Mouse (Mus musculus): ENCODE measurements at regions not wholly inside any gene's neighbourhood (a gene's known extent, or its start where the extent isn't known, plus 50 kb on each side); places are given as distances from the start of the nearest gene placed in this dataset.

GRCm38 (mm10) chr11:112885336-112885940, 103.4 kb downstream of the Sox9 start:
- ATAC-seq (ENCODE audit: insufficient number of reproducible peaks, low FRiP score, low TSS enrichment): no peak

- ATAC-seq (ENCODE audit: insufficient number of reproducible peaks, low FRiP score, low TSS enrichment): no peak
Observed at GRCm38 (mm10) chr11:112886139-112886538, 104.1 kb downstream of the Sox9 start.

GRCm38 (mm10) chr11:112889760-112890159, 107.7 kb downstream of the Sox9 start:
- no peak for ATAC-seq (ENCODE audit: insufficient number of reproducible peaks, low FRiP score, low TSS enrichment)

- ATAC-seq (ENCODE audit: insufficient number of reproducible peaks, low FRiP score, low TSS enrichment): no peak
Observed at GRCm38 (mm10) chr11:112897597-112897996, 115.6 kb downstream of the Sox9 start.

GRCm38 (mm10) chr11:112902618-112903017, 120.6 kb downstream of the Sox9 start:
- no peak for ATAC-seq (ENCODE audit: insufficient number of reproducible peaks, low FRiP score, low TSS enrichment)

GRCm38 (mm10) chr11:112910309-112910708, 128.3 kb downstream of the Sox9 start:
- no peak for ATAC-seq (ENCODE audit: insufficient number of reproducible peaks, low FRiP score, low TSS enrichment)

- ATAC-seq (ENCODE audit: insufficient number of reproducible peaks, low FRiP score, low TSS enrichment): no peak
Observed at GRCm38 (mm10) chr11:112912875-112913274, 130.9 kb downstream of the Sox9 start.

- ATAC-seq (ENCODE audit: insufficient number of reproducible peaks, low FRiP score, low TSS enrichment): no peak
Observed at GRCm38 (mm10) chr11:112916923-112917322, 134.9 kb downstream of the Sox9 start.

- ATAC-seq (ENCODE audit: insufficient number of reproducible peaks, low FRiP score, low TSS enrichment): no peak
Observed at GRCm38 (mm10) chr11:112920131-112920530, 138.1 kb downstream of the Sox9 start.

GRCm38 (mm10) chr11:112924577-112924976, 142.6 kb downstream of the Sox9 start:
- no peak for ATAC-seq (ENCODE audit: insufficient number of reproducible peaks, low FRiP score, low TSS enrichment)

- ATAC-seq (ENCODE audit: insufficient number of reproducible peaks, low FRiP score, low TSS enrichment): no peak
Observed at GRCm38 (mm10) chr11:112925140-112925539, 143.1 kb downstream of the Sox9 start.

GRCm38 (mm10) chr11:112926330-112927025, 144.5 kb downstream of the Sox9 start:
- ATAC-seq (ENCODE audit: insufficient number of reproducible peaks, low FRiP score, low TSS enrichment): no peak

GRCm38 (mm10) chr11:112930186-112930808, 148.3 kb downstream of the Sox9 start:
- no peak for ATAC-seq (ENCODE audit: insufficient number of reproducible peaks, low FRiP score, low TSS enrichment)

GRCm38 (mm10) chr11:112938035-112938434, 156.0 kb downstream of the Sox9 start:
- ATAC-seq (ENCODE audit: insufficient number of reproducible peaks, low FRiP score, low TSS enrichment): no peak

- ATAC-seq (ENCODE audit: insufficient number of reproducible peaks, low FRiP score, low TSS enrichment): no peak
Observed at GRCm38 (mm10) chr11:112951421-112951820, 169.4 kb downstream of the Sox9 start.

GRCm38 (mm10) chr11:112952356-112952755, 170.3 kb downstream of the Sox9 start:
- no peak for ATAC-seq (ENCODE audit: insufficient number of reproducible peaks, low FRiP score, low TSS enrichment)

- ATAC-seq (ENCODE audit: insufficient number of reproducible peaks, low FRiP score, low TSS enrichment): no peak
Observed at GRCm38 (mm10) chr11:112953491-112953890, 171.5 kb downstream of the Sox9 start.

GRCm38 (mm10) chr11:112956748-112957440, 174.9 kb downstream of the Sox9 start:
- ATAC-seq (ENCODE audit: insufficient number of reproducible peaks, low FRiP score, low TSS enrichment): no peak

GRCm38 (mm10) chr11:112959609-112960008, 177.6 kb downstream of the Sox9 start:
- ATAC-seq (ENCODE audit: insufficient number of reproducible peaks, low FRiP score, low TSS enrichment): no peak

GRCm38 (mm10) chr11:112973286-112973685, 191.3 kb downstream of the Sox9 start:
- no peak for ATAC-seq (ENCODE audit: insufficient number of reproducible peaks, low FRiP score, low TSS enrichment)

- ATAC-seq (ENCODE audit: insufficient number of reproducible peaks, low FRiP score, low TSS enrichment): no peak
Observed at GRCm38 (mm10) chr11:112974893-112975292, 192.9 kb downstream of the Sox9 start.
